Mouse (Mus musculus) lung, postnatal 0 days (tissue): ENCODE measurements around the gene Grik1.

Source experiments
- CTCF ChIP-seq: IDR thresholded peaks from 2 replicates; pipeline ENCODE4 v1.5.1; 2016; ENCODE audit warnings: antibody characterized with exemption, mild to moderate bottlenecking
- EP300 ChIP-seq: IDR thresholded peaks from 2 replicates; pipeline ENCODE4 v1.6.1; 2016; ENCODE audit warnings: antibody characterized with exemption, mild to moderate bottlenecking, control low read depth

- TF ChIP-seq CTCF (no peak), EP300 (no peak)
These were observed 316.0 kb downstream of the Grik1 start for GRCm38 (mm10) chr16:87974076-87974443.
